Mouse (Mus musculus): ENCODE measurements around the gene Ggt1.

Gene Ggt1

GRCm38 (mm10) chr10:75633048-75633447 is 71.6 kb downstream of the Ggt1 start:
- peak; percentile 43 for DNase-seq (ENCODE audit: low spot score)

- no peak for DNase-seq (ENCODE audit: low spot score)
Observed at GRCm38 (mm10) chr10:75633576-75634139, 72.3 kb downstream of the Ggt1 start.

GRCm38 (mm10) chr10:75634610-75635009 is 73.2 kb downstream of the Ggt1 start:
- no peak for DNase-seq (ENCODE audit: low spot score)

- DNase-seq (ENCODE audit: low spot score): no peak
Observed at GRCm38 (mm10) chr10:75635019-75635692, 73.8 kb downstream of the Ggt1 start.

GRCm38 (mm10) chr10:75635693-75636055 is 74.3 kb downstream of the Ggt1 start:
- DNase-seq (ENCODE audit: low spot score): peak; percentile 78
